Mouse (Mus musculus) Muller cell, postnatal 12 days (primary cell): ENCODE results near the gene Ccl27b.
"Not testable (repeated sequence)": the region's sequence is repeated elsewhere in the genome, so short reads cannot be mapped to it uniquely, and the experiment has no call there.

Experiments
- DNase-seq: peaks from one replicate; pipeline ENCODE4 v3.0.0-alpha.2; 2015; ENCODE audit errors: inconsistent ontology term

Ccl27b gene

DNA sequence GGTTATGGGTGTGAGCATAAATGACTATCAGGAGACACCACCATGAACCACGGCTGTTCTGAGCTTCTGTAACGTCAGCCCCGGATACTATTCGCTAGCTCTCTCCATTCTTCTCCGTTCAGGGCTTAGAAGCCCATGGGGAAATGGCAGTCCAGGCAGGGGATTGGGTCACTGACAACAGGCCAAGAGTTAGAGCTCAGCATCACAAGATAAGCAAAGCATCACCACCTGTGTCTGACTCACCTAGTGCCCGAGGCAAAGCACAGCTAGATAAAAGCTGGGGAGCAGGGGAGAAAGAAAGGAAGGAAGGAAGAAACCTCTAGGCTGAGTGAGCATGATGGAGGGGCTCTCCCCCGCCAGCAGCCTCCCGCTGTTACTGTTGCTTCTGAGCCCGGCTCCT, at the start of gene Ccl27b:
TSS of gene Ccl27b (plus strand) at position 301 of the 400 bp plus-strand sequence.
- not testable (repeated sequence) for DNase-seq

DNA sequence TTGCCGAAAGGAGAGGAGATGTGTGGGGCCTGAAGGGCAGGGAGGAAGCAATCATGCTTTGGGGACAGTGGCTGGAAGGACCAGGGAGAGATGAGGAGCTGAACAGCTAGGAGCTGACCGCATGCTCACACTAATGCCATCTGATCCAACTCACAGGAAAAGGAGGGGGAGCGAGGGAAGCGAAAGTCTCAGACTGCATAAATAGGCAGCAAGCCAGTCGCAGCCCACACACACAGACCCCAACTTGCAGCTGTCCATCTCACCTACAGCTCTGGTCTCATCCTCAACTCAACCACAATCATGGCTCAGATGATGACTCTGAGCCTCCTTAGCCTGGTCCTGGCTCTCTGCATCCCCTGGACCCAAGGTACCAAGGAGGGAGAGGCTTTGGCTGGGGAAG, 43.2 kb upstream of the Ccl27b start, which contains the start of gene Gm10591:
TSS of gene Gm10591 (plus strand) at position 301 of the 400 bp plus-strand sequence.
- not testable (repeated sequence) for DNase-seq

DNA sequence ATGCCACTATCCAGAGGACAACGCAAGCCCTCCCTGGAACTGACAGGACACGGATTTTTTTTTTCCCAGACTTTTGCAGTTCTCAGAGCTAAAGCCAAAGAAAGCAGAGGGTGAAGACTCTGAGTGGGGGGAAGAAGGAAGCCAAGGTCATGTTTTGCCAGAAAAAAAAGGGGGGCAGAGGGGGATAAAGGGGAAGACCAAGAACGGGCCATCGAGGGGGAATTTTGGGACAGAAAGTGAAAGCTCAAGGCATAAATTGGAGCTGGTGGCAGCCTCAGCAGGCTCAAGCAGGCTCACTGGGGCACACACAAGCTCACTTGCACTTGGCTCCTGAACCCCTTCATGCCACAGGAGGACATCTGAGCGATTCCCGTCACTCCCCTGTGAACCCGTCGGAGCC, 25.6 kb upstream of the Ccl27b start, which contains the start of gene Gm2564:
TSS of gene Gm2564 (plus strand) at position 301 of the 400 bp plus-strand sequence.
- not testable (repeated sequence) for DNase-seq

DNA sequence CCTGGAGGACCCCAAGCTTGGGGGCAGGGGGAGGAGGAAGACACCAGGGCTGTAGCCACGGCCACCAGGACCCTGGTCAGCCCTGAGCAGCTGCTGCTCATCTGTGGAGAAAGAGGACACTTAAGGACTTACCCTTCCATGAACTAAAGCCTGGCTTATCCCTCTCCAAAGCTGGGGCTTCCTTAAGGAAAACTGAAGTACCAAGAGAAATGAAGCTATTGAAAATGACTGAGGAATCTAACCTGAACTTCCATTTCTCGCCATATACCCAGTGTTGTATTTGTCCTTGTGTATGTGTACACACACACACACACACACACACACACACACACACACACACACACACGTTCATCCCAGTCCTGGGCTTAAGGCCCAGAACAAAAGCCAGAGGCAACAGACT, 6.7 kb downstream of the Ccl27b start, which contains the start of gene Il11ra2:
TSS of gene Il11ra2 (minus strand) at position 101 of the 400 bp plus-strand sequence.
- not testable (repeated sequence) for DNase-seq

DNA sequence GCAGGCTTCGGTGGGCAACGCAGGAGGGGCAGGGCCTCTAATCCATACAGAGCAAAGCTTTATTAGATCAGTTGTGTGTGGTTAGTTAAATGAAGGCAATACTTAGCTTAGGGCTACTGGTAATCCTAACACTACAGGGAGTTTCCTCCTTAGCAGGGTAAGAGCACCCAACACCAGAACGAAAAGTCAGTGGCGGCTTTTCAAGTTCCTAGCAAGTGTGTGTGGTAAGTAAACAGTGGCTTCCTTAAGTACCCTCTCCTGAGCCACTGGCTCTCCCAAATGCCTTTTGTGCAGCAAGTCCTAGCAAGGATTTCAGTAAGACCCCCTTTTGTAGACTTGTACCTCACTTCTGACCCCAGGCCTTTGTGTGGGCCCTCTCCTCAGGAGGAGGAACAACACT, 20.4 kb downstream of the Ccl27b start:
- DNase-seq: not testable (repeated sequence)

DNA sequence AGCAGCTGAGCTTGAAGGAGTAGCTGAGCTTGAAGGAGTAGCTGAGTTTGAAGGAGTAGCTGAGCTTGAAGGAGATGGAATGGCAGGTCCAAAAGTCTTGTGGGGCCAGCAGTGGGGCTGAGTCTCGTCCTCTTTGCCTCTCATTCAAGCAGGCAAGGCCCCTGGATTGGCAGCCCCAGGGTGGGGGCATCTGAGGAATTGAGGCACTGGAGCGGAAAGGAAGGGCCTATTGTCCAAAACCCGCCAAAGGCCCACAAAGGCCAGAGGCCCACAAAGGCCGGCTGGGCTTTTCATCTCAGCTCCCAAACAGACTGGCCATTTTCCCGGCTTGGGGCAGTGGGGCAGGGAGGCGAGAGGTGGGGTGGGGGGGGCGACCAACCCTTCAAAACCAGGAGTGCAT, 24.3 kb downstream of the Ccl27b start:
- DNase-seq: not testable (repeated sequence)

DNA sequence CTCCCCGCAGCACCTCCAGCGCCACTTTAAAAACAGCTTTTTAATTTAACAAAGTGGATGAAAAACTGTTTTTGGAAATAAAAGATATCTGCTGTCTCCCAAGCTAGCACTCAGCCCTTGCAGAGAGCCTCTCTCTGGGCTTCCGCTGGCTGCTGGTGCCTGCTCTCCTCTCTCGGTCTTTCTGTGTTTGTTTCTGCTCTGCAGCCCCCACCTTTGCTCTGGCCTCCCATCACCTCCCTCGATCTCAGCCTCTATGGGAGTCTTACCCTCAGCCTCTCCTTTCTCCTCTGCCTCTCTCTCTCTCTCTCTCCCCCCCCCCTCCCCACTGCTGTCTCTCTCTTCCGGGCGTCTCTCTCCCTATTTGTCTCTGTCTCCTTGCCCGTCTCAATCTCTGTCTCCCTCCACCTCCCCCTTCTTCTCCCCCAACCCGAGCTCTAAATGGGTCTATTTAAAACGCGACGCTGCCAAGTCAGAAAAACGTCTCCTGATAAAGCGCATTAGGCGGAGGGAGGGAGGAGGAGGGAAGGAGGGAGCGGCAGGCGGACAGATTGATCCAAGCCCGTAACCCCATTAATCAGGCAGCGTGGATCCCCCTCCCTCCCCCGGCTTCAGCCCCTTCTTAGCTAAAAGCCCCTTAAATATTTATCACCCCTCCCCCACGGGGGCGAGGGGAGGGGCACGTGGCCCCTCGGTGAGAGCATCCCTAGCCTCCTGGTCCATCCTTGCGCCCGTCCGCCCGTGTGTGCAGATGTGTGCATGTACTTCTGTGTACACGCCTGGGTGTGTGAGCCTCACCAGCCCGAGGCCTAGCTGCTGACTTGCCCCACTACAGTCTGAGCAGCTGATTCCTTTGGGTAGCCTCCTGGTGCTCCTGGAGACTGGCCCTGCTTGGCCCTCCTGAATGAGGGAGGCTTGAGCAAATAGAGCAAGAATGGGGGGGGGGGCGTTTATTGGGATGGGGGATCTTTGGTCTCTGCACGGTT, 25.6 kb downstream of the Ccl27b start:
- not testable (repeated sequence) for DNase-seq

DNA sequence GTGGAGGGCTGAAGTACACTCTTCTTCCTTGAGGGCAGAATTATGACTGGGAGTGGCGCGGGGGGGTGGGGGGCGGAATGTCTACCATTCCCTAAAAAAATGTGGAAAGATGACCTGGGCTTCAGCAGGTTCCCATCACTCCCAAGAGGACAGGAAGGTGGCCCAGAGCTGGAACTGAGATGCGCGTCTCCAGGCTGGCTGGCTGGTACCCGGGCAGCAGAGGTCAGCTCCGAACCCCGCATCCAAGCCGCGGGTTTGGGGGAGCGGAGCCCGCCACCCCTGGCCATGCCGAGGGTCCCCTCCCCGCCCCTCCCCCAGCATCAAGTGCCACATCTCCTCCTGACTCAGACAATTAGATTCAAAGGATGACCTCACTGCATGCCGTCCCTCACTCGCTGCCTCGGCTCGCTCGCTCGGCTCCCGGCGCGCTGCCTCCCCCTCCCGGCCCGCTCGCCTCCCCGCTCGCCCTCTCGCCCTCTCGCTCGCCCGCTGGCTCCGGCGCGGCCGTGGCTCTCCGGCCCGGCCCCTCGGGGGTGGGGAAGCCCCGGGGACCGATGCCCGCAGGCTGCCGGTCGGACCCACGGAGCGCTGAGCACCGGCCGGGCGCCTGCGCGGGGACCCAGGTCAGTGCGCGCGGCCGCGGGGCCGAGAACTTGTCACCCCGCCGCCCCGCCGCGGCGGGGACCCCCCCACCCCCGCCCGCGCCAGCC, 26.6 kb downstream of the Ccl27b start:
- DNase-seq: not testable (repeated sequence)

DNA sequence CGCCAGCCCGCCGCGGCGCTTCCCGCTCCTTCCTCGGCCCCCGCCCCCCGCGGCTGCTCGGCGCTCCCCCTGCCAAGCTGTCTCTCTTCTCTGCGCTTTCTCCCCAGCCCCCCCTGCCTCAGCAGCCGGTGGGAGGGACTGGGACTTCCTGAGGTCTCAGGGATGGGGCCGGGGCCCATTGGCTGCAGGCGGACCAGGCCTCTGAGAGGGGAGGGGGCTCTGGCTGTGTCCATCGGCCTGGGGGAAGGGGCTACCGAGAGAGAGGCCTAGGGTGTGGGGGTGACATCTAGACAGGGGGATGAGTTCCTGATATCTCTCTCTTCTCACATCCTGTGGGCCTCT, 27.1 kb downstream of the Ccl27b start:
- not testable (repeated sequence) for DNase-seq
